Mouse (Mus musculus): ENCODE data around the gene Xirp1.

The Xirp1 gene

DNA sequence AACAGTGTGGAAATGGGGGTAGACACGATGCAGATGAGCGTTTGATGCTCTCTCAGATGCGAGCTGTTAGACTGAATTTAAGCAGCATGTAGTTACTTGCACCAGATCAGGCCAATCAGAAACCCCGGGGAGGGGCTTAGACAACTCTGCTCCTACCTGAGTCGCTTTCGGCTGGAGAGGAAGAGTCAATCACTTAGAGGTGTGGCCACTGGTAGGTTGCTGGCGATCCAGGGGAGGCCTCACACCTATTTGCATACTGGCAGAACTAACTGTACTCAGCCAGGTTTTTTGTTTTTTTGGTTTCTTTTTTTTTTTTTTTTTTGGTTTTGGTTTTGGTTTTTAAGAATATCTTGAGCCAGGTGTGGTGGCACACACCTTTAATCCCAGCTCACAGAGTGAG lies 35.1 kb downstream of the Xirp1 start:
- DNase-seq (ENCODE audit: low read depth, low spot score), result peak; percentile 86

DNA sequence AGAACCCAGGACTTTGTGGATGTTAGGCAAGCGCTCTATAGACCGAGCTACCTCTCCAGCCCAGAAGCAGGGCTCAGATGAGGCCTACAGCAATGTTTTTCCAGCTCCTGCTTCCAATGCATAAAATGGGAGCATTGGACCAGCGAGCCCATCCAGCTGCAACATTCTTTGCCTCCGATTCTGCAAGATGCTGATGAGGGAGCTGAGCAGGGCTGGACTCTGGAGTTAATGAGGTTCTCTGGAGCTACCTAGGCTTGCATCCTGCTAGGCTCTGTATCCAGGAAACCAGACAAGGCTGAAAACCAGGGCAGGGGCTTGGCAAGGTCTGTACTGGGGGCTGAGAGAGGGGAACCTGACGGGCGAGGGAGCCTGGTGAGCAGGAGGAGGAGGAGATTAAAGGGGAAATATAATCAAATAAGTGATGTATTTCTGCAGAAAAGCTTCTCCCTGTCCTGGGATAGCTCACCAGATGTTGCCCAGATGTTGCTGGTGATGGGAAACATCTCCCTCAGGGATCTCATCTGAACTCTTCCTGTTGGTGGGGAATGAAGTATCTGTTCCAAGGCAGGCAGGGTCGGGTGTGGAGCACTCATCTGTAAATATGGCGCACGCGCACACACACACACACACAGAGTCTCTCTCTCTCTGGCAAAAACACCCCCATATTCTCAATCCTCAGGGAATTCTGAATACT lies 37.4 kb downstream of the Xirp1 start:
- no peak for DNase-seq (ENCODE audit: low read depth, low spot score)

DNA sequence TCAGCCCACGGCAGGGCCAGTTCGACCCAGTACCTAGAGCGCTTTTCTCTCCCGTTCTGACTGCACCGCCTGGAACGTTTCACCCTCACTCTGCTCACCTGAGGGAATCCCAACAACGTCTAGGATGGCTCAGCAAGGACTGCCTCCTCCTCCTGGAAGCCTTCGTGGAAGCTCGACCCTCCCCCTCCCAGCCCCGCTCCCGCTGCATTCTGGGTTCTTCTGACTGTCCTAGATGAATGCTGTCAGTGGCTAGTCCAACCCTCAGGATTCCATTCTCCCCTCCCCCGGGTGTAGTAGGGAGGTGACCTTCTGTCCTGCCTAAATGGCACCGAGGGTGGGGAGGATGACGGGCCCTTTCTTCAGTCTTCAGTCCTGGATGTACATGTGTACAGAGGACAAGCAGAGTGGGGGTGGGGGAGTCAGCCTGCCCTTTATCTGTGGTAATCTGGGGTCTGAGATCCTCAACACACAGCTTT lies 38.8 kb downstream of the Xirp1 start, which contains the start of gene Csrnp1:
Gene Csrnp1, minus strand, starts transcription at position 123 of the 476 bp plus-strand sequence.
- peak; percentile 52 for DNase-seq (ENCODE audit: low read depth, low spot score)

DNA sequence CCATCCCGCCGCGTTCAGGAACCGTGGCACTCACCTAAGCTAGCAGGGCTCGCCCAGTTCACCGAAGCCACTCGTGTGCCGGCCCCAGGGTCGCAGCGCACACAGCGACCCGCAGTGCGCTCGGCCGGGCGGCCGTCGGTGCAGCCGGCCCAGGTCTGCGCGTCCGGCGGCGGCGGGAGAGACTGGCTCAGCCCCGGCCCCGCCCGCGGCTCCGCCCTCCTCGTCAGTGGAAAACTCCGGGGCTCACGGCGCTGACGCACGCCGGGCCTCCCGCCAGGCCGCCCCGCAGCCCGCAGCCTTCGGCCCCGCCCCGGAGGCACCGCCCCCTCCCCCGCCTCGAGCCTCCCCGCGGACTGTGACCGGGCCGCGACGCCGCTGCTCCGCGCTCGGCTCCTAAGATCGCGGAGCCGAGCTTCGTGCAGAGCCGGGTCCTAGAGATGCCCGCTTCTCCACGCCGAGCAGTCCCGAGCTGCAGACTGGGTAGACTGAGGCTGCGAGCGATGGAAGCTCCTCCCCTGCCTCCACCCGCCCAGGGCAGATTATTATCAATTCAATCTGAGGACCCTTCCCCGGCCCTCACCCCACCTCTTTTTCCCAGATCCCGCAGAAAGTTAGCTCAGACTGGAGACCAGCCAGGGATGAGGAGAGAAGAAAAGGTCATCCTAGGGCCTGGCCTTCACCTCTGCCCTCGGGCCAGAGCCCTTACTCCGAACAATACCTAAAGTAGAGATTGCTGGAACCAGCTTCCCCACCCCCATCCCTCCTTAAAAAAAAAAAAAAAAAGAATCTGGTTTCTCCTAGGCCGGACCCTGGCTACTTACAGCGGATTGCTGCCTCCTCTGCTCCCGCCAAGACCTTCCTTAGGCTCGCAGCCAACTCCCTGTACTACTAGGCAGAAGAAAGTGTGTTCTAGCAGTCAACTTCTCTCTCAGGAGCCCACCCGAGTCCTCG lies 39.5 kb downstream of the Xirp1 start:
- peak; percentile 92 for DNase-seq (ENCODE audit: low read depth, low spot score)

DNA sequence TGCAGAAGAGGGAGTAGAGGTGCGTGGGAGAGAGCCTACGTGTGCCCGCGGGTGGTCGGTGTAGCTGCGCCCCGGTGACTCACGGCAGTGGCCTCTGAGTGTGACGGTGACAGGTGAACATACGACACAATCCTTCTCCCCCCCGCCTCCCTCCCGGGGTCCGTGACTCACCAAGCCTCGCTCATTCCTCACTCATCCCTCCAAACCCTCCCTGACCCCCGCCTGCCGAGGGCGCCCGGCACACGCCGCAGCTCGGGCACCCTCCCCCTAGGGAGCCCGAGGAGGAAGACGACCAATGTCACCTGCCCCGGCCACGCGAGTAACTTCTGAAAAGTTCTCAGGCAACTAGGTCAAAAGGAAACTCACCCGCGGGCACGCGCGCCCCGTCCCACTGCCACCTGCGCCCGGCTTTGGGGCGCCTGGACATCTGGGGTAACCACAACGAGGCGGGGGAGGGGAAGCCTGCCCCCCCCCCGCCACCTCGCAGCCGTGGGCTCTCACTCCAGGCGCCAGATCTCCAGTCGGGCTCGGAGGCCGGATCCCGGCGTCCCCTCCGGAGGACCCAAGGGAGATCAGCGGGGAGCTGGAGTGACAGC lies 40.3 kb downstream of the Xirp1 start:
- DNase-seq (ENCODE audit: low read depth, low spot score), result peak; percentile 88

DNA sequence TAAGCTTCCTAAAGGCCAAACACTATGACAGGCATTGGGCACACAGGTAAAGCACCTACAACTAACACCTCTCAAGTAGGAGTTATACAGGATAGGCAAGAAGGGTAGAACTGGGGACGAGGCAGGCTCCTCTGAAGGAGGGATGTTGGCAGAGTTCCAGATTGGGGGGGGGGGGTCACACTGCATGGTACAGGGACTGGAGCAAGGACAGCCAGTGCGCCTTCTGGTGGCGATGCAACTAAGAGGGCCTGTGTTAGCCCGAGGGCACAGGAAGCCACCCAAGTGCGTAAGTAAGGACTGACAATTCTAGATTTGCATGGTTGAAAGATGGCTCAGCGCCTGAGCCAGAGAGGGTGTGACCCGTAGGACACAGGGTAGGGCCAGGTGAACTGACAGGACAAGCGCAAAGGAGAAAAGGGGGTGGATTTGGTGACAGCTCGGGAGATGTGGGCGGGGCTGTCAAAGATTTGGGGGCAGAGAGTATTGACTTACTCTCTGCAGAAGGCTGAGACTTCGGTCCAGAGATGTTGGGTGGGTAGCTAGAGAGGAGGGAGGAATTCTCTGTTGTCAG lies 41.1 kb downstream of the Xirp1 start:
- peak; percentile 92 for DNase-seq (ENCODE audit: low read depth, low spot score)

DNA sequence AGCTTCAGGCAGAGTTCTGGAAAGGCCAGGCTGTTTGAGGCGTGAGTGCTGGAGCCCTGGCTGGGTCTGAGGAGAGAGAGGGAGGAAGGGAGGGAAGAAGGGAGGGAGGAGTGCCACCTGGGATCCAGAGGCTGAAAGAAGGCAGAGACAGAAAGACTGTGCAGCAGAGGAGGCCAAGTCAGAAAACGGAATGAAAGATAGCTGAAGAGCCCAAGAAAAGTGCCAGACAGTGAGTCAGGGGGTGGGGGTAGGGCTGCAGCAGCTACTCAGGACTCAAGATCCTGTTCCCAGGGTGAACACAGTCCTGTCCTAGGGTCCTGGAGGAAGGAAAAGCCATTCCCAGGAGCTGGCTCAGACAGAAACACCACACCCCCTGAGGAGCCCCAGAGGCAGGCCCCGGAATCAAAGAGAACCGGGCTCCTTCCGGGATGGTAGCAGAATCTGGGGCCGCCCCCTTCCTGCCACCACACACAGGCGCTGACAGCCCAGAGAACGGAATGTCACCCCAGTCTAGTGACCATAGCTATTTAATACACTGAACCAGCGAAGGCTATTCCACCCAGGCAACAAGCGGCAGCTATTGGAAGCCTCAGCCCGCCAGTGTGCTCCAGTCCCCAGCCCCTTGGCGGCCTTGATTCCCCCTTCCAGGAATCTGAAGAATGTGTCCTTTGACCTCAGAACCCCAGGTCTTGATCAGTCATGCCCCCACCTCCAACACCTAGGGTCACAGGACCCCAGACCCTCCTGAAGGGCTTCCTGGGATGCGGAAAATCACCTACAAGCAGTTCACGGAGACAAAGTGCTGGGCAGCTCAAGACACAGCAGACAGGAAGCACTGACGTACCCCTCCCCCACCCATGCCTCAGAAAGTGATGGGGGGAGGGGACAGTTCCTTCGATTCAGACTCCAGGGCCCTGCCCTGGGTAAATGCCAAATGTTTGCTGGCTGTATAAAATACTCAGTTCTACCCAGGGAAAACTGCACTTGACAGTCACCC lies 41.9 kb downstream of the Xirp1 start:
- DNase-seq (ENCODE audit: low read depth, low spot score), result peak; percentile 91

DNA sequence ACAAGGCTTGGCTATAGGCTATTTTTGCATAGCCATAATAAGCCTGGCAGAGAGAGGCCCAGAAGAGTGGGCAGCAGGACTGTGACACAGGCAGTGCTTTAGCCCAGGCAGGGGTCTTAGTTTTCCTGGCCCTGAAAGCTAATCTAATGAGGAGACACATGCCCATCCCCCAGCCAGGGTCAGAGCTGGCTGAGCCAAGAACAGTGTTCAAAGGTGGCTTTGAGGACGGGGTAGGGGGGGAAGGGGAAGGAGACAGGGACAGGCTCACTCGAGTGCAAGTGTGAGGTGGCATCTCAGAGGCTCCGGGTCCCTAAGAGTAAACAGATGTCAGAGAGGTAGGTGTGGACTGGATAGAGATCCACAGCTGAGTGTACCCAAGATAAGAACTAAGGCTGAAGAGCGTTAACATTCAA lies 42.6 kb downstream of the Xirp1 start:
- peak; percentile 51 for DNase-seq (ENCODE audit: low read depth, low spot score)

DNA sequence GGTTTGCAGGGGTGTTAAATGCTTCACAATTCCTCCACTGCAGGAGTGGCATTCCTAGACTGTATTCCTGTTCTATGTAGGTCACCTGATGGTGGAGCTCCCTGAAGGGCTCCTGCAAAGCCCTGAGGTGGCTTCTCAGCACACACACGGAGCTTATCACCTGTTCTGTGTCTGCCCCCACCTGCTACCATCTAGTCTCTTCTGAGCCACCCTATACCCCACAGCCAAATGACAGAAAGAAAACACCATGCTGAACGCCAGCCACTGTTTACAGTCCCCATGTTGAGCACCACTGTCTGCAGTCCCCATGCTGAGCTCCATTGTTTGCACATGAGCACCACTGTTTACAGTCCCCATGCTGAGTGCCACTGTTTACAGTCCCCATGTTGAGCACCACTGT lies 43.6 kb downstream of the Xirp1 start:
- DNase-seq (ENCODE audit: low read depth, low spot score), result no peak

DNA sequence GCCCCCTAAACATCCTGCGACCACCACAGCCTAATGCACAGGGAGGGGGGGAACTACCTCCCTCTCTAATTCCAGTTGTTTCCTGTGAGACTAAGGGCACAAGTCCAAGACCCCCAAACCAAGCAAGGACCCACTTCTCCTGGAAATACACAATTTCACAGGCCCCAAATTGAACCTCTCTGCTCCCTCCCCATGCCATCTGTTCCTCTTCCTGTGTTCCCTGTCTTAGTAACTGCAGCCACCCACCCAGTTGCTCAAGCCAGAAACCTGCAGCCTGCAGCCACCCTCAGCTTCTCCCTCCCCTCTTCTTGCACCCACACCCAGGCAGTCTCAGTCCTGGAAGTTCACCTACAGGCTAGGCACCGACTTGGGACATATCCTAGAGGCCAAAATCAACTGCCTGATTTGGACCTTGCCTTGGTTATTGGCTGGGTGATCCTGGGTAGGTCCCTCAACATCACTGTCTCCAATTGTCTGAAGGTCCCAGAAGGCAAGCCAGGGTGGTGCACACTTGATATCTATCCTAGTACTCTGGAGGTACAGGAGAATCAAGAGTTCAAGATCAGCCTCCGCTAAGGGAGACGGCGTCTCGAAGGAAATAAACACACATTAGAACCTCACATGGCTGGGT lies 44.5 kb downstream of the Xirp1 start:
- DNase-seq (ENCODE audit: low read depth, low spot score), result peak; percentile 33

DNA sequence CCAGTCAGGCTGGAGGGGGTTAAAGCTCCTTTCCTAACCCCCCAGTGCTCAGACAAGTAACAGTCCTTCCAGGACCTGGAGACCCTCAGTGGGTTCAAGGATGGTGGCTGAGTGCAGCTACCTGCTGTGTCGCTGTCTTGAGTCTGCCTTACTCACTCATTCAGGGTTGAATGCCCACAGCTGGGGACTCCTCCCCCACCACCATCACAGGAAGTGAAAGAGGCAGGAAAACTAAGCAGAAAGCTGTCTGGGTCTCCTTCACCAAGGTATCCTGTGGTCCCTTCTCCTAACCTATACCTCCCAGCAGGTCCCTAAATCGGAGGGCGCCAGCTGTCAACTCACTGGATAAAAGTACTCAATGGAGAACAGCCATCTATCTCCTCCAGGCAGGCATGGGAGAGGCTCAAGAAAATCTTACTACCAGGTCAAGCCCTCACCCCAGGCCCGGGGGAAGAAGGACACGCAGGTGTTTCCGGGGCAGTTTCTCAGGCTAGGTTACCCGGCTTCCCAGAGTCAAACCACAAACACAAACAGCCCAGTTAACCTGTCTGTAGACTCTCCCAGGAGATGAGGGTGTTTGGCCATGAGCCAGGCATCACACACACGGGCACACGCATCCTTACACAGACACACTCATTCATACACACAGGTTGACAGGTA lies 45.1 kb downstream of the Xirp1 start:
- peak; percentile 73 for DNase-seq (ENCODE audit: low read depth, low spot score)

DNA sequence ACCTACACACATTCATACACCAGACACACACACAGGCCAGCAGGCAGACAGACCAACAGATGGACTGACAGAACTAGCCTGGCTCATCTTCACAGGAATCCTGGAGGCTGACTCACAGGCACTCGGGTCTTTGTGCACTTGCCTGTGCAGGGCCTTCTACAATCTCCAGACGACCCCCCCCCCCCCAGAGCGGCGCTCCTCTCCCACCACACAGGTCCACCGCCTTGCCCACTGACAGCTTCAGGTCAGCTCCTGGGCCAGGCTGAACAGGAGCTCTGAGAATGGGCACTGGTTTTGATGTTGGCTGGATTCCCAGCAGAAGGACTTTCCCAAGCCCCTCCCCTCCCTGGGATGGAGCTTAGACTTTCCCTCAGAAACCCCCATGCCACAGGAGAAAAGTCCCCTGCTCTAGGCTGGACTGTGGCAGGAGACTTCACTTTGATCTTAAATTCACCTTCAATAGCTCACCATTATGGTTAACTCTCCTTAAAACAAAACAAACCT lies 45.8 kb downstream of the Xirp1 start:
- peak; percentile 51 for DNase-seq (ENCODE audit: low read depth, low spot score)

DNA sequence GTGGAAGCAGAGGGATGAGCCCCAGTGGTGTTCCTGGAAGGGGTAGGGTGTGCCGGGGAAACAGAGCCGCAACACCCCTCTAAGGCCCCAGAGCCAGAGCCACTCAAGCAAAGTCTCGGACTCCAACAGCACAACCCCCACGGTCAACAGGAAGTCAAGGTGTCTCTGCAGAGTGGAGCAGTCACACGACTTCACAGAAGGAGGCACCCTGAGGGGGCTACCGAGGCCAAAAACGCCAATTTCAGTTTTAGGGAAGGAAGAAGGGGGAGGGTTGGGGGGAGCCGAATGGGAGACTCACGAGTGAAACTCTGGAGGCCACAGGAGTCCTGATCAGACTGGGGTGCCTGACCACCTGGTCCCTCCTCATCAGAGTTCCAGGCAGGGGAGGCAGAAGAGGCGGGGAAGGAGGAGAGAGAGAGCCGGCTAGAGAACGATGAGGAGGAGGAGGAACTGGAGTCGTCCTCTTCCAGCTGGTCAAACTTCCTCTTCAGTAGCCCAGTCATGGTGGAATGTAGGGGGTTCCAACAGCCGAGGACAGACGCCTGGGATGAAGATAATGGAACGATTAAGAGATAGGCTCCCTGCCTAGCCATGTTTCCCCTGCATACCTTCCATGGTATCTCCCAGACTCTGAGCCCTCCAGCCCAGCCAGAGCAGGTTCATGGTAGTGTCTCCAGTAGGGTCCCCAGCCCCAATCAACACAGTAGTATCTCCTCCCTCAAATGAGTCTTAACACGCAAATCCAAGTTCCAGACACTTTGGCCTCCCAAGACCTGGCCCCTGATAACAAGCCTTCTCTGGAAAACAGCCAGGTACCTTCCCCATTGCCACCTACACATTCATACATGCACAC lies 46.5 kb downstream of the Xirp1 start:
- DNase-seq (ENCODE audit: low read depth, low spot score), result peak; percentile 48

DNA sequence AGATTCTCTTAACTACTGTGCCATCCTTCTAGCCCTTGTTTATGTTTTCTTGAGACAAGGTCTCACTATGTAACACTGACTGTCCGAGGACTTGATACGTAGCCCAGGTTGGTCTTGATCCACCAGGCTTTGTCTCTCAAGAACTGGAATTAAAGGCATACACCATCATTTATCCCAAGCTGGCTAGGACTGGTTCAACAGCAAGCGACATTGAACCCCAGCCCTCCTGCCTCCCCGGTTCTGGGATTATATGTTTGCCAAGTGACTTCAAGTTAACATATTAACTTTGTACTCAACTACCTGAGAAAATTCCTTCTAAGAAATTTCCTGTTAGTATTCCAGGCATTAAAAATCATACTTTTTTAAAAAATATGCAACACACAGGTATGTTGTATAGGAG lies 48.1 kb downstream of the Xirp1 start:
- DNase-seq (ENCODE audit: low read depth, low spot score), result no peak

DNA sequence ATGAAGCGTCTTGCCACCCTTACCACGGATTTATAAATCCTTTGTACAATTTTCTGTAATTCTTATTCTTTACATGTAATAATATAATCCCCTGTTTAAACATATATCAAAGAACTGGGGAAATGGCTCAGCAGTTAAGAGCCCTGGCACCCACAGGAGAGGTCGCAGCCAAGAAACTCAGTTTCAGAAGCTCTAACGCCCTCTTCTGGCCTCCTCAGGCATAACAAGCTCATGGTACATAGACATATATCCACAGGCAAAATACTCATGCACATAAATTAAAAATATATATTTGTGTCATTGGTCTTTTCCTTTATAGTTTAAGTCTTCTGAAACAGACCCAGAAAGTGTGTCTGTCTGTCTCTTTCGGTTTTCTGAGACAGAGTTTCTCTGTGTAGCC lies 48.8 kb downstream of the Xirp1 start:
- DNase-seq (ENCODE audit: low read depth, low spot score), result no peak

DNA sequence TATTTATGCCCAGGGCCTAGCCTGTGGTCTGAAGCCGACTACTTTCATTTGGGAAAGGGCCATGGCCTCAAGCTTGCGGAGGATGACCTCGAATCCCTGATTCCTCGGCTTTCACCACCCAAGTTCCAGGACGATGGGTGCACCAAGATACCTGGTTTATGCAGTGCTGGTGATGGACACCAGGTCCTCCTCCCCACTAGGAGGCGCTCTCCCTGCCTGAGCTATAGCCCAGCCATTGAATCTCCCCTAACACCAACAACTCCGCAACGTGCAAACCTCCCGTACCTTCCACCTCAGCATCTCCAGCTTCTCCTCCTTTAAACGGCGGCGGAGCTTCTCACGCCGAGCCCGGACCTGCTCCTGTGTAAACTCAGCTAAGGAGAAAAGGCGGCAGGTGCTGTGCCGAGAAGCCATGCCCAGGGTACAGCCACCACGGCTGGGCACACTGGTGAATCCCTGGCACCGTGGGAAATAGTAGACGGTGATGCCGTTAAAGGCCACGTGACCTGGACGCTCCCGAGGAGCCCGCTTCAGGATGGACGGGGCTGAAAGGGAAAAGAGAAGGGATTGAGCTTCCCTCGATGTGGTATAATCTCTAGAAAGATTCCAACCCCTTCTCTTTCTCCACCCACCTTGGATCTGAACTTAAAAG lies 49.4 kb downstream of the Xirp1 start:
- DNase-seq (ENCODE audit: low read depth, low spot score), result peak; percentile 60

DNA sequence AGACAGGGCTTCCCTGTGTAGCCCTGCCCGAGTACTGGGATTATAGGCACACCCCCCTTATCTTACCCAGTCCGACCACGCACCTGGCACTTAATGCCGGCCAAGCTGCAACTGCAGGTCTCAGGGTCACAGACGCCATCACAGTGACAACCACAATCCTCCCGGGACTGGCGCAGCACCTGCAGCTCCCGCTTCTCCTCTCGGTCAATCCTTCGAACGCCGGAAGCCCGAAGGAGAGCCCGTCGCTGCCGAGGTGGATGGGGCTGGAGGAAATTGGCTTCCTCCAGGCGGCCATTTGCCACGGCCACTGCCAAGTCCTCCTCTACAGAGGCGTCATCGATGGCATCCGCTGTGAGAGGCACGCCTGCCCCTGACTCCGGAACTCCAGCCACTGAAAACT lies 50.1 kb downstream of the Xirp1 start:
- DNase-seq (ENCODE audit: low read depth, low spot score), result no peak

DNA sequence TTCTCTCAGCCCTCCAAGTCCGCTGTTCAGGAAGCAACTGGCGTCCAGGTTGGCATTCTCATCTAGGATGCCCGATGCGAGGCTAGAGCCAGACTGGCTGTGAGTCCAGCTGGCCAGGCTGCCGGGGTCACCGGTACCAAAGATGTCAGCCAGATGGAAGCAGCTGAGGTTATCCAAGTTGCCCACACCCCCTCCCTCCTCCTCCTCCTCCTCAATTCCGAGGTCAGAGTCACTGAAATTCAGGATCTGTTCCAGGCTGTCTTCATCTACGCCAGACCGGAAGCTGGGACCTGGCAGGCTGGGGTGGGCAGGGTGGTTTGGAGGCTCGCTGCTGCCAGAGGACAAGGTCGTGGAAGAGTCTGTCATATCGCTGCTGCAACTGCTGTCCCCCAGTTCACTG lies 50.8 kb downstream of the Xirp1 start:
- DNase-seq (ENCODE audit: low read depth, low spot score), result no peak

All from CD4-positive helper T cell, adult 2 months (primary cell).